Mouse (Mus musculus) heart, embryonic 13.5 days (tissue): ENCODE results near the gene Ccl26. TPM values are rescaled to one million over a fixed set of nuclear protein-coding genes. Genes with fewer than 3 reads are reported as not detected.

Experiments used
- ATAC-seq: fragments of 200-750 bp; cut with Nextera tagmentation; 2 replicates; pipeline ENCODE4 v1.8.0; 2017; ENCODE audit warnings: moderate TSS enrichment; ENCODE audit not compliant: insufficient number of reproducible peaks, low FRiP score, low TSS enrichment; ENCODE audit errors: extremely low read depth
- H3K27ac ChIP-seq: fragments of 300-500 bp; sonication (generic); replicated peaks from 2 replicates; pipeline ENCODE4 v1.5.1; 2015; ENCODE audit warnings: moderate library complexity, mild to moderate bottlenecking, inconsistent platforms
- H3K27me3 ChIP-seq: fragments of 300-500 bp; sonication (generic); replicated peaks from 2 replicates; pipeline ENCODE4 v1.6.1; 2015; ENCODE audit warnings: mild to moderate bottlenecking, inconsistent platforms
- H3K36me3 ChIP-seq: fragments of 300-500 bp; sonication (generic); 2 replicates; pipeline ENCODE4 v1.6.1; 2015; ENCODE audit warnings: mild to moderate bottlenecking, inconsistent platforms
- H3K4me1 ChIP-seq: fragments of 300-500 bp; sonication (generic); 2 replicates; pipeline ENCODE4 v1.6.1; 2015; ENCODE audit warnings: inconsistent platforms
- H3K4me2 ChIP-seq: fragments of 300-500 bp; sonication (generic); 2 replicates; pipeline ENCODE4 v1.6.1; 2015; ENCODE audit warnings: inconsistent platforms, mild to moderate bottlenecking, moderate library complexity
- H3K4me3 ChIP-seq: fragments of 300-500 bp; sonication (generic); 2 replicates; pipeline ENCODE4 v1.5.1; 2015; ENCODE audit warnings: moderate library complexity, mild to moderate bottlenecking, inconsistent platforms
- H3K9ac ChIP-seq: fragments of 300-500 bp; sonication (generic); 2 replicates; pipeline ENCODE4 v1.6.1; 2015; ENCODE audit warnings: inconsistent platforms, mild to moderate bottlenecking, moderate library complexity
- H3K9me3 ChIP-seq: fragments of 300-500 bp; sonication (generic); 2 replicates; pipeline ENCODE4 v1.6.1; 2016; ENCODE audit warnings: inconsistent platforms
- WGBS: fragments of 180-500 bp; shearing (Covaris S2); methylation state at CpG from one replicate; pipeline ENCODE4 v1.1.7; 2015; ENCODE audit warnings: mixed read lengths; 5-methylcytosine and 5-hydroxymethylcytosine counted together
- polyA plus RNA-seq: library from polyadenylated mRNA; unstranded; fragments of >200 nt; fragmentation: Nextera tagmentation; extraction: Ambion mirVana; gene quantifications from 2 replicates; pipeline ENCODE4 v1.2.1, GENCODE M21; 2015

Ccl26 gene
- polyA plus RNA-seq, 1 experiment from 2014 or later = not detected

DNA sequence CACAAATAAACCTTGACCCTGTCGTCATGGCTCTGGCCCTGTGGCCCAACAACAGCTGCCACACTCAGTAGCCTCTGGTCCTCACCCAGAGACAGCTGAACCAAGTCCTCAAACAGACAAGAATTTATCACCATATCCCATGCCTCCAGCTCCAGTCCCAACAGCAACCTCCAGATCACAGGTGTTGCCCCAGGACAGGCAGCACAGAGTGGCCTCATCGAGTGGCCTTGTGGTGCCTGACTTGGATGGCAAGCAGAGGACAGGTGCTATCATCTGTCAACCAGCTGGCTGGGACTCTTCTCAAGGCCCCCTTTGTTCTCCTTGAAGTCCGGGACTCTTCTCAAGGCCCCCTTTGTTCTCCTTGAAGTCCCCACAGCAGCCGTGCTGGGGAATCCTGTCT lies 50.2 kb downstream of the Ccl26 start:
- Histone ChIP-seq H3K27me3 (no peaks in the 10 kb centered on the region), H3K27ac (no peak overlapping the region), H3K4me2 (no peak overlapping the region), H3K36me3 (peaks cover 22% of the 10 kb centered on the region), H3K9ac (no peak overlapping the region), H3K4me3 (no peak overlapping the region), H3K4me1 (no peaks in the 10 kb centered on the region), H3K9me3 (peaks cover 13% of the 10 kb centered on the region)
- 61% methylated on average over 4 of the region's 4 CpGs for WGBS
- ATAC-seq = no peak

DNA sequence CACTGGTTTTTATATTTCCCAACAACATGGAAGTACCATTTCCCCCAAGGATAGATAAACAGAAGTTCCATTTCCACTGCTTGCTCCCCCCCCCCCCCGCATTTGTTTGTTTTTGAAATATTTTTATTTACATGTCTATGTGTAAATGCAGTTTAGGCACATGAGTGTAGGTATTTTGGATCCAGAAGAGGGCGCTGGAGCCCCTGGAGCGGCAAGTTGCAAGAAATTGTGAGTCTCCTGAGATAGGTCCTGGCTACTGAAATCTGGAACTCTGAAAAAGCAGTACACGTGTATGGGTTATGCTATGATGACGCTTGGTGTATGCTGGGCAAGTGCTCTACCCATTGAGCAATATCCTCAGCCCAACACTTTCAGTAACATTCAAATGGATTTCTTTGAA lies 52.3 kb downstream of the Ccl26 start:
- peaks cover 8% of the 10 kb centered on the region for H3K9me3 ChIP-seq
- ATAC-seq = no peak
- H3K27ac ChIP-seq = no peak overlapping the region
- no peak overlapping the region for H3K4me3 ChIP-seq
- no peak overlapping the region for H3K9ac ChIP-seq
- WGBS = 51% methylated on average over 5 of the region's 5 CpGs
- H3K4me2 ChIP-seq = no peak overlapping the region
- no peaks in the 10 kb centered on the region for H3K27me3 ChIP-seq
- H3K4me1 ChIP-seq = peaks cover 8% of the 10 kb centered on the region
- peaks cover 15% of the 10 kb centered on the region for H3K36me3 ChIP-seq

Other genes with a start within 250 kb of the Ccl26 start
- gene Fkbp6, start 213.5 kb downstream of the Ccl26 start, polyA plus RNA-seq = 0.11 and 0.33 TPM in 2 replicates
- gene Trim50, start 210.3 kb downstream of the Ccl26 start, polyA plus RNA-seq = not detected in 2 replicates
- gene Nsun5, start 193.6 kb downstream of the Ccl26 start, polyA plus RNA-seq = 21.5 and 21.8 TPM in 2 replicates
- gene Pom121, start 169.0 kb downstream of the Ccl26 start, polyA plus RNA-seq = 8.7 and 10.0 TPM in 2 replicates
- 22.8 and 24.9 TPM in 2 replicates for gene Hip1, start 18.4 kb downstream of the Ccl26 start, polyA plus RNA-seq
- 2.4 and 2.9 TPM in 2 replicates for gene Ccl24, start 9.5 kb upstream of the Ccl26 start, polyA plus RNA-seq
- gene Rhbdd2, start 69.0 kb upstream of the Ccl26 start, polyA plus RNA-seq = 32.4 and 35.2 TPM in 2 replicates
- 44.6 and 47.6 TPM in 2 replicates for gene Por, start 106.5 kb upstream of the Ccl26 start, polyA plus RNA-seq
- gene Tmem120a, start 180.9 kb upstream of the Ccl26 start, polyA plus RNA-seq = 30.8 and 32.0 TPM in 2 replicates
- gene Styxl1, start 214.8 kb upstream of the Ccl26 start, polyA plus RNA-seq = 0.29 TPM in 1 of 2 replicates, not detected in the other
- 966 and 1,014 TPM in 2 replicates for gene Mdh2, start 214.9 kb upstream of the Ccl26 start, polyA plus RNA-seq
- 0.06 and 0.13 TPM in 2 replicates for gene Srrm3, start 243.3 kb upstream of the Ccl26 start, polyA plus RNA-seq